Mouse (Mus musculus) myocyte (in vitro differentiated cells): ENCODE results near the gene Acat1. TPM values are rescaled to one million over a fixed set of nuclear protein-coding genes. Genes with fewer than 3 reads are reported as not detected.

ENCODE experiments used
- H3K27me3 ChIP-seq: one replicate; pipeline ENCODE4 v1.6.1; 2011; ENCODE audit not compliant: control insufficient read depth, insufficient read depth, insufficient read length
- H3K36me3 ChIP-seq: one replicate; pipeline ENCODE4 v1.6.1; 2011; ENCODE audit not compliant: control insufficient read depth, insufficient read depth
- H3K4me2 ChIP-seq: one replicate; pipeline ENCODE4 v1.6.1; 2011; ENCODE audit warnings: low read depth, control low read depth
- H3K4me3 ChIP-seq: one replicate; pipeline ENCODE4 v1.5.1; 2011; ENCODE audit warnings: mild to moderate bottlenecking, control low read depth, moderate library complexity
- H3K79me2 ChIP-seq: one replicate; pipeline ENCODE4 v1.6.1; 2011; ENCODE audit not compliant: control insufficient read depth, insufficient read depth
- H3ac ChIP-seq: one replicate; pipeline ENCODE4 v1.6.1; 2011; ENCODE audit not compliant: control insufficient read depth, insufficient read length
- CEBPB ChIP-seq: IDR thresholded peaks from 2 replicates; pipeline ENCODE4 v1.6.1; 2011; ENCODE audit warnings: mild to moderate bottlenecking, moderate library complexity; ENCODE audit not compliant: poor library complexity, insufficient read depth, severe bottlenecking
- E2F4 ChIP-seq: IDR thresholded peaks from one replicate; pipeline ENCODE4 v1.6.1; 2011; ENCODE audit warnings: mild to moderate bottlenecking, control low read depth, moderate library complexity; ENCODE audit not compliant: insufficient read depth
- MAX ChIP-seq: IDR thresholded peaks from one replicate; pipeline ENCODE4 v1.6.1; 2011; ENCODE audit warnings: low read depth, mild to moderate bottlenecking, control low read depth
- MYOD1 ChIP-seq, 3 experiments: IDR thresholded peaks; one replicate each; pipeline ENCODE4 v1.6.1; 2011; ENCODE audit warnings: control low read depth in 2 of 3, low read depth in 2 of 3, mild to moderate bottlenecking in 2 of 3, moderate library complexity in 1 of 3; ENCODE audit not compliant: insufficient read length in 2 of 3, control insufficient read depth in 1 of 3
- MYOG ChIP-seq, 3 experiments: IDR thresholded peaks; one replicate each; pipeline ENCODE4 v1.6.1; 2011; ENCODE audit warnings: control low read depth in 2 of 3, low read depth in 2 of 3, mild to moderate bottlenecking in 2 of 3; ENCODE audit not compliant: insufficient read length in 2 of 3, control insufficient read depth in 1 of 3, insufficient read depth in 1 of 3
- POLR2A ChIP-seq: IDR thresholded peaks from one replicate; pipeline ENCODE4 v1.6.1; 2011; ENCODE audit warnings: low read depth, mild to moderate bottlenecking, control low read depth, moderate library complexity; ENCODE audit not compliant: insufficient read length
- POLR2AphosphoS2 ChIP-seq: IDR thresholded peaks from one replicate; pipeline ENCODE4 v1.6.1; 2011; ENCODE audit warnings: low read depth, control low read depth; ENCODE audit not compliant: insufficient read length
- REST ChIP-seq: IDR thresholded peaks from one replicate; pipeline ENCODE4 v1.6.1; 2011; ENCODE audit warnings: mild to moderate bottlenecking, control low read depth, moderate library complexity; ENCODE audit not compliant: insufficient read depth, insufficient read length
- SRF ChIP-seq: IDR thresholded peaks from one replicate; pipeline ENCODE4 v1.6.1; 2011; ENCODE audit warnings: low read depth; ENCODE audit not compliant: control insufficient read depth, insufficient read length
- TCF12 ChIP-seq: IDR thresholded peaks from one replicate; pipeline ENCODE4 v1.6.1; 2011; ENCODE audit warnings: mild to moderate bottlenecking, control low read depth; ENCODE audit not compliant: poor library complexity, insufficient read depth, severe bottlenecking
- TCF3 ChIP-seq: IDR thresholded peaks from one replicate; pipeline ENCODE4 v1.6.1; 2011; ENCODE audit warnings: low read depth, control low read depth; ENCODE audit not compliant: insufficient read length
- USF1 ChIP-seq: IDR thresholded peaks from one replicate; pipeline ENCODE4 v1.6.1; 2011; ENCODE audit warnings: low read depth, mild to moderate bottlenecking, control low read depth, moderate library complexity
- polyA plus RNA-seq: library from polyadenylated mRNA; unstranded; fragments of >200 nt; fragmentation: generic; extraction: Trizol; gene quantifications from one replicate; pipeline ENCODE4 v1.2.1, GENCODE M21; 2012; ENCODE audit warnings: missing spikeins

The Acat1 gene
- polyA plus RNA-seq, 1 experiment: 34.9 TPM

DNA sequence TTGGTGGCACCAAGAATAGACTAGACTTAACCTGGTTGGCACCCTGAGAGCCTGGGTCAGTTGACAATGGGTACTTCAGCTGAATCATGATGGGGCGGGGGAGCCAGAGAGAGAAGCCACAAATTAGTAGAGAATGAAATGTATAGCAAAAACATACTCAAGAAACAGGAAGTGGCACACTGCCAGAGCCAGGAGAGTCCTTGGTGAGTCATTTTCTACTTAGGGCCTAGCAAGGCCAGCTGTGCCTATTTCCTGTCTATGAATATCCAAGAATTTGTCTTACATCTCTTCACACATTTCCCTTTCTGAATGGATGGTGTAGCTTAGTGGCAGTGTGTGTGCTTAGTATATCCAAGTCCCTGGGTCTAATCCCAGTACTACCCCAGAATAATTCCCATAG is 6.8 kb downstream of the Acat1 start:
- Histone ChIP-seq H3K36me3 (no peaks in the 10 kb centered on the region), H3K79me2 (peaks cover 54% of the 10 kb centered on the region), H3K4me3 (no peak overlapping the region), H3K27me3 (no peaks in the 10 kb centered on the region), H3ac (no peak overlapping the region), H3K4me2 (peak overlapping the region; percentile 51)
- TF ChIP-seq MYOD1 (IDR thresholded peaks at IDR 0.05; ENCODE audit: control insufficient read depth in 1 of 3, insufficient read length in 2 of 3, low read depth in 2 of 3): peak in 1 of 3 experiments; percentile 52
- peak in 1 of 3 experiments; percentile 21 for TF ChIP-seq MYOG (IDR thresholded peaks at IDR 0.05; ENCODE audit: control insufficient read depth in 1 of 3, insufficient read depth in 1 of 3, insufficient read length in 2 of 3, low read depth in 2 of 3)
- no peak for TF ChIP-seq USF1
- TF ChIP-seq TCF12: no peak
- no peak for TF ChIP-seq SRF

DNA sequence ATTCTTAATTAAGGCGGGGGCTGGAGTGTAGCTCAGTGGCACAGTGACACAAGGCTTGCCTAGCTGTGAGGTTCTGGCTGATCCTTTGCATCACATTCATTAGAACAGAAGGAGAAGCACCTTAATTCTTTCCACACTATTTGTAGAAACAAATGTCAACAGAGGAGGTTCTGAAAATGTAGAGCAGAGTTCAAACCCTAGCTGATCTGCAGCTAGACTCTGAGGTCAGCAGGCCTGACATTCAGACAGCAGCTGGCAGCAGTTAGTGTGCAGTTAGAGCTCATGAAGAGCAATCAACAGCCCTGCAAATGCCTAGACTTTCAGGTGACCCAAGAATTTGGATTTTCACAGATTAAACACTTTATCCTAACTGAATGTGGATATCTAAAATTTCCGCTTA is 8.6 kb downstream of the Acat1 start:
- Histone ChIP-seq H3K79me2 (peaks cover 47% of the 10 kb centered on the region), H3ac (no peak overlapping the region), H3K27me3 (no peaks in the 10 kb centered on the region), H3K4me2 (no peak overlapping the region), H3K36me3 (no peaks in the 10 kb centered on the region), H3K4me3 (no peak overlapping the region)
- no peak for TF ChIP-seq MAX
- TF ChIP-seq POLR2A: no peak
- peak in 1 of 3 experiments; percentile 59 for TF ChIP-seq MYOD1 (IDR thresholded peaks at IDR 0.05; ENCODE audit: control insufficient read depth in 1 of 3, insufficient read length in 2 of 3, low read depth in 2 of 3)

DNA sequence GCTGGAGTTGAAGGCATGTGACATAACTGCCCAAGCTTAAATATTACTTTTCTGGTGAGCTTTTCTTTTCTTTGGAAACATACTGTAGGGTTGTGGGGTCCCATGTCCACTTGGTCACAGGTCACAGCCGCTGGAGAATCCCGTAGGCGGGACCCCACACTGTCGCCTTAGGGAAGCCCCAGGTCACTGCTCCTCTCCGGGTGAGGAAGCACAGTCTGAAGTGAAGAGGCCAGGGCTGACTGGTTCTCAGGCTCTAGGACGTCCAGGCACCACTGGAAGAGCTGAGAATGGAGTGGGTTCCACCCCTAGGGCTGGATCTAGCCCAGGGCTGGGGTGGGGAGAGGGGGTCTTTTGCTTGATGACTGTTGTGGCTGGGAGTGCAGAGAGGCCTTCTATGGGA is 11.6 kb downstream of the Acat1 start:
- TF ChIP-seq POLR2AphosphoS2: no peak
- no peak for TF ChIP-seq TCF12
- no peak for TF ChIP-seq USF1
- Histone ChIP-seq H3K4me3 (no peak overlapping the region), H3K4me2 (no peak overlapping the region), H3K36me3 (peaks cover 7% of the 10 kb centered on the region), H3ac (no peak overlapping the region), H3K79me2 (peaks cover 26% of the 10 kb centered on the region), H3K27me3 (no peaks in the 10 kb centered on the region)

DNA sequence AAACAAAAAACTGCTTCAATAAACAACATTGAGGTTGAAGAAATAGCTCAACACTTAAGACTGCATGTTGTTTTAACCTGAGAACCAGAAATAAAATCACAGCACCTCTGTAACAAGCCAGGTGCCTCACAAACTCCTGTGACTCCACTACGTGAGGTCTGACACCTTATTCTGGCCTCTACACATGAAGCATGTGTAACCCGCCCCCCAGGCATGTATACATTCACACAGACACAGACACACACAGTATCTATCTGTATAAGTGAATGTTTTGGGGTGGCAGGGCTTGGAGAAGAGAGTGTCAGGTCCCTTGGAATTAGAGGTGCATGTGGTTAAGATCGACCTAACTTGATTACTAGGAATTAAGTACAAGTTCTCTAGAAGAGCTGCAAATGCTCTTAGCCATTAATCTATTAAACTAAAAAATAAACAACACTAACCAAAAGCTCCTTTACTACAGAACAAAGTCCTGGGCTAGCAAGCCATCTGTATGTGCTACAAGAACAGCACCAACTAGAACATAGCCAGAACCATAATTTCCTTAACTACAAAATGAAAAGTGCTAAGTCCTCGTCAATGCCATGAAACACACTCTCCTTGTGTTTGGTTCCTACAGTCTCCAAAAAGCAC is 13.1 kb downstream of the Acat1 start:
- no peak for TF ChIP-seq MYOD1 (IDR thresholded peaks at IDR 0.05; ENCODE audit: control insufficient read depth in 1 of 3, insufficient read length in 2 of 3, low read depth in 2 of 3)
- TF ChIP-seq TCF12: no peak
- no peak for TF ChIP-seq POLR2A
- no peak for TF ChIP-seq POLR2AphosphoS2
- TF ChIP-seq MAX: no peak
- TF ChIP-seq TCF3: no peak
- TF ChIP-seq SRF: no peak
- TF ChIP-seq REST: no peak
- TF ChIP-seq USF1: no peak
- TF ChIP-seq MYOG (IDR thresholded peaks at IDR 0.05; ENCODE audit: control insufficient read depth in 1 of 3, insufficient read depth in 1 of 3, insufficient read length in 2 of 3, low read depth in 2 of 3): no peak
- no peak for TF ChIP-seq E2F4
- TF ChIP-seq CEBPB: no peak
- Histone ChIP-seq H3K27me3 (no peaks in the 10 kb centered on the region), H3K36me3 (peaks cover 15% of the 10 kb centered on the region), H3K4me2 (no peak overlapping the region), H3K79me2 (peaks cover 21% of the 10 kb centered on the region), H3ac (no peak overlapping the region), H3K4me3 (no peak overlapping the region)

DNA sequence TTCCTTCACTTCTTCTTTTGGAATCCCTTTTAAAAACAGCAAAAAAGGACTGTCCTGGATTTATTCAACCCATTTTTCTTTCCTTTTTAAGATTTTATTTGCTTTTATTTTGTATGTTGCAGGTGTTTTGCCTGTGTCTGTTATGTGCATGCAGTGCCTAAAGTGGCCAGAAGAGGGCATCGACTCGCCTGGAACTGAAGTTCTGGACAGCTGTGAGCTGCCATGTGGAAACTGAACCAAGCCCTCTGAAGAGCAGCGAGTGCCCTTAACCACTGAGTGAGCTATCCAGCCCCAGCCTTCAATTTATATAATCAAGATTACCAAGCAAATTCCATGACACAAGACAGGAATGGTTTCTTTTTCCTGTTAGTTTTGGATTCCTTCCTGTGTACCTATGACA is 15.4 kb downstream of the Acat1 start:
- Histone ChIP-seq H3K4me3 (no peak overlapping the region), H3K36me3 (peaks cover 22% of the 10 kb centered on the region), H3K4me2 (no peak overlapping the region), H3K79me2 (peaks cover 9% of the 10 kb centered on the region), H3ac (no peak overlapping the region), H3K27me3 (no peaks in the 10 kb centered on the region)
- TF ChIP-seq MAX: no peak
- no peak for TF ChIP-seq REST
- TF ChIP-seq MYOG (IDR thresholded peaks at IDR 0.05; ENCODE audit: control insufficient read depth in 1 of 3, insufficient read depth in 1 of 3, insufficient read length in 2 of 3, low read depth in 2 of 3): peak; percentile 16 to 67 (median 67)
- no peak for TF ChIP-seq POLR2A
- peak in 2 of 3 experiments; percentile 45 to 63 for TF ChIP-seq MYOD1 (IDR thresholded peaks at IDR 0.05; ENCODE audit: control insufficient read depth in 1 of 3, insufficient read length in 2 of 3, low read depth in 2 of 3)

DNA sequence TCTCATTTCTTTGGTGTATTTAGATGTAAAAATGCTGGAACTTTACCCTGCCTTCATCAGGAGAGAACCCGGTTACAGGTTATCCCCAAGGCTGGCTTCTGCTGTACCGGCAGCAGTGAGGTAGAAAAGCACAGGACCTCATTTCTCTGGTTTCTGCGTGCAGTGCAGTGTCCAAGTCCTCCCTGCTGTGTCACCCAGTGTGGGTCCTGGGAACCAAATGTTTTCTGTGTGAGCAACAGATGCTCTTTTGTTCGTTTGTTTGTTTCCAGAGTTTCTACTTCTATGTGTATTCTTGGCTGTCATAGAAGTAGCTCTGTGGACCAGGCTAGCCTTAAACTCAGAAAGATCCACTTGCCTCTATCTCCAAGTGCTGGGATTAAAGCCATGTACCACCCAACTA is 28.3 kb downstream of the Acat1 start:
- peaks cover 34% of the 10 kb centered on the region for H3K36me3 ChIP-seq
- H3K4me3 ChIP-seq: no peak overlapping the region
- no peaks in the 10 kb centered on the region for H3K79me2 ChIP-seq
- H3K27me3 ChIP-seq: no peaks in the 10 kb centered on the region
- no peak overlapping the region for H3ac ChIP-seq
- no peak overlapping the region for H3K4me2 ChIP-seq
- TF ChIP-seq TCF3 (no peak), MYOD1 (IDR thresholded peaks at IDR 0.05; ENCODE audit: control insufficient read depth in 1 of 3, insufficient read length in 2 of 3, low read depth in 2 of 3) (no peak), USF1 (no peak), REST (no peak), POLR2AphosphoS2 (no peak), MYOG (IDR thresholded peaks at IDR 0.05; ENCODE audit: control insufficient read depth in 1 of 3, insufficient read depth in 1 of 3, insufficient read length in 2 of 3, low read depth in 2 of 3) (no peak), SRF (no peak), CEBPB (no peak), MAX (no peak), TCF12 (no peak)
